Mouse (Mus musculus): Measurements from ENCODE around the gene Tsc22d4. TPM values are rescaled to one million over a fixed set of nuclear protein-coding genes. Genes with fewer than 3 reads are reported as not detected.
A peak's percentile ranks its signal among the peaks of the same experiment; 100 is the strongest.

Tsc22d4 gene
- polyA plus RNA-seq, 1 experiment from 2014 or later = 111 TPM

GRCm38 (mm10) chr5:137740506-137740905 is 5.0 kb upstream of the Tsc22d4 start:
- Histone ChIP-seq H3K9me3 (ENCODE audit: control insufficient read depth) (no peaks in the 10 kb centered on the region), H3K9ac (ENCODE audit: low read depth, low read length) (peak overlapping the region; percentile 62), H3K4me3 (ENCODE audit: low read depth, low read length) (peak overlapping the region; percentile 65), H3K4me1 (replicated peaks; ENCODE audit: control insufficient read depth, insufficient read depth, low read length) (no peaks in the 10 kb centered on the region), H3K27me3 (replicated peaks; ENCODE audit: control insufficient read depth, insufficient read depth, low read length) (no peaks in the 10 kb centered on the region), H3K4me2 (replicated peaks; ENCODE audit: low read depth) (peak overlapping the region; percentile 92), H3K27ac (ENCODE audit: low read depth, low read length) (peak overlapping the region; percentile 83; the same call in 1 of the 2 replicates), H3K36me3 (ENCODE audit: control insufficient read depth, insufficient read depth) (peaks cover 2% of the 10 kb centered on the region; the same call in 1 of the 2 replicates)
- 26% methylated on average over 11 of the region's 11 CpGs for WGBS
- ATAC-seq = no peak
- TF ChIP-seq CTCF (IDR thresholded peaks at IDR 0.05; ENCODE audit: low read depth) = no peak

DNA sequence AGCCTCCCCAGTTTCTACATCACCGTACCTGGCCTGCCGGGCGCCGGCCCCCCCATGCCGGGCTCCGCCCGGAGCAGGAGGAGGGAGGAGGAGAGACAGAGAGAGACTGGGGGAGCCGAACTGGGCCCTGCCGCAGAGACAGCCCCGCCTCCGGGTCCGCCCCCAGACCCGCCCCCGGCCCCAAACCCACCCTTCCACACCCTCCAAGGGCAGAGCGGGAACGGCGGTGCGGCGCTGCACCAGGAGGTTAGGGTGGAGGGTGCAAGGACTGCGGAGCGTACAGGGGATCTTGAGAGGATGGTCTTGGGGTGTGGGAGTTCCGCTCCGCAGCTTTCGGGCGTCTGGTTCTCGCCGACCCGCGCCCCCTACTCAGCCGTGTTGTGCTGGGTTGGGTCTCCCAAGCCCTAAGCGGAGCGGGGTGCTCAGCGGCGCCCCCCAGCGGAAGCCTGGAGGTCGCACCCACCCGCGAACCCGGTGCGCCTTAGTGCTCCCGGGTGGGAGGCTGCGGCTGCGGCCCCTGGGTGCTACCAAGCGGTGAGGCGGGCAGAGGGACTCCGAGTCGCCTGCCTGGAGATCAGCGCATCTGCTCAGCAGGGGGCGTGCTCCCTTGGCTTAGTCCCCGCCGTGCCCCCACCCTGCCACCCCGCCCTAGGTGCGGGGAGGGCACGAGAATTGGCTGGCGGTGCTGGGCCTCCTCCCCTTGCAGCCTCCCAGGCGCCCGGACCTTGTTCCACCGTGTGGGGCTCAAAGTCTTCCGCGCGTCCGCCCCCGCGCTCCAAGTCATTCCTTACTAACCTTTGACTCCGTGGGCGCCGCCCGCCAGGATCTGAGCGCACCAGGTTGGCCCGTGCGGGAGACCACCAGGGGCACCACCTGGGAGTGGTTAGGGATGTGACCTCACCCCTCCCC is 4.3 kb upstream of the Tsc22d4 start, which contains the start of gene Nyap1:
Gene Nyap1 (minus strand): TSS at position 585 of the 909 bp plus-strand sequence.
- Histone ChIP-seq H3K4me1 (replicated peaks; ENCODE audit: control insufficient read depth, insufficient read depth, low read length) (no peaks in the 10 kb centered on the region), H3K4me2 (replicated peaks; ENCODE audit: low read depth) (peak within 1 kb of the TSS; percentile 92), H3K27ac (ENCODE audit: low read depth, low read length) (peak within 1 kb of the TSS; percentile 83), H3K36me3 (ENCODE audit: control insufficient read depth, insufficient read depth) (no peaks in the 10 kb centered on the region; the same call in 1 of the 2 replicates), H3K27me3 (replicated peaks; ENCODE audit: control insufficient read depth, insufficient read depth, low read length) (no peaks in the 10 kb centered on the region), H3K9me3 (ENCODE audit: control insufficient read depth) (no peaks in the 10 kb centered on the region), H3K9ac (ENCODE audit: low read depth, low read length) (peak within 1 kb of the TSS; percentile 62), H3K4me3 (ENCODE audit: low read depth, low read length) (peak within 1 kb of the TSS; percentile 65)
- under 1% methylated on average over 69 of the region's 71 CpGs for WGBS
- ATAC-seq = peak; percentile 88
- TF ChIP-seq CTCF (IDR thresholded peaks at IDR 0.05; ENCODE audit: low read depth) = peak; percentile 87

- Histone ChIP-seq H3K9ac (ENCODE audit: low read depth, low read length) (peak overlapping the region; percentile 62; the same call in 1 of the 2 replicates), H3K27ac (ENCODE audit: low read depth, low read length) (peak overlapping the region; percentile 83), H3K36me3 (ENCODE audit: control insufficient read depth, insufficient read depth) (no peaks in the 10 kb centered on the region; the same call in 1 of the 2 replicates), H3K4me3 (ENCODE audit: low read depth, low read length) (peak overlapping the region; percentile 65; the same call in 1 of the 2 replicates), H3K27me3 (replicated peaks; ENCODE audit: control insufficient read depth, insufficient read depth, low read length) (no peaks in the 10 kb centered on the region), H3K4me1 (replicated peaks; ENCODE audit: control insufficient read depth, insufficient read depth, low read length) (no peaks in the 10 kb centered on the region), H3K9me3 (ENCODE audit: control insufficient read depth) (no peaks in the 10 kb centered on the region), H3K4me2 (replicated peaks; ENCODE audit: low read depth) (peak overlapping the region; percentile 92)
- ATAC-seq = no peak
- WGBS = 43% methylated on average over 10 of the region's 10 CpGs
- no peak for TF ChIP-seq CTCF (IDR thresholded peaks at IDR 0.05; ENCODE audit: low read depth)
Observed at GRCm38 (mm10) chr5:137742048-137742447, 3.5 kb upstream of the Tsc22d4 start.

DNA sequence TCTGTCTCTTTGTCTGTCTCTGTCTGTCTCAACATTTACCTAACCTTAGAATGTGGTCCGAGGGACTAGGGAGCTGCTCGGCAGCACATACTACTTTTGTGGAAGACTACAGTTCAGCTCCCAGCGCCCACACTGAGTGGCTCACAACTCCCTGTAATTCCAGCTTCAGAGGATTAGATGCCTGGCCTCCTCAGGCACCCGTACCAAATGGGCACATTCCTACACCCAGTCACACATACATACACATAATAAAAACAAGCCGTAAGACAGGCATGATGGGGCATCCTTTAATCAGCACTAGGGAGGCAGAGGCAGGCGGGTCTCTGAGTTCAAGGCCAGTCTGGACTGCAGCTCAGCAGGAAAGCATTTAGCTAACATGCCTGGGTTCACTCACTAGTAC is 2.7 kb upstream of the Tsc22d4 start:
- H3K36me3 ChIP-seq (ENCODE audit: control insufficient read depth, insufficient read depth) = no peaks in the 10 kb centered on the region; the same call in 1 of the 2 replicates
- H3K4me1 ChIP-seq (replicated peaks; ENCODE audit: control insufficient read depth, insufficient read depth, low read length) = no peaks in the 10 kb centered on the region
- H3K27me3 ChIP-seq (replicated peaks; ENCODE audit: control insufficient read depth, insufficient read depth, low read length) = no peaks in the 10 kb centered on the region
- H3K9me3 ChIP-seq (ENCODE audit: control insufficient read depth) = no peaks in the 10 kb centered on the region
- ATAC-seq = no peak
- no peak overlapping the region for H3K4me3 ChIP-seq (ENCODE audit: low read depth, low read length)
- no peak overlapping the region for H3K27ac ChIP-seq (ENCODE audit: low read depth, low read length)
- H3K4me2 ChIP-seq (replicated peaks; ENCODE audit: low read depth) = no peak overlapping the region
- WGBS = 90% methylated on average over 6 of the region's 6 CpGs
- no peak overlapping the region for H3K9ac ChIP-seq (ENCODE audit: low read depth, low read length)
- no peak for TF ChIP-seq CTCF (IDR thresholded peaks at IDR 0.05; ENCODE audit: low read depth)

GRCm38 (mm10) chr5:137744197-137744596 is 1.3 kb upstream of the Tsc22d4 start:
- H3K36me3 ChIP-seq (ENCODE audit: control insufficient read depth, insufficient read depth) = peaks cover 2% of the 10 kb centered on the region; the same call in 1 of the 2 replicates
- H3K27ac ChIP-seq (ENCODE audit: low read depth, low read length) = no peak overlapping the region
- no peak overlapping the region for H3K4me2 ChIP-seq (replicated peaks; ENCODE audit: low read depth)
- no peak for TF ChIP-seq CTCF (IDR thresholded peaks at IDR 0.05; ENCODE audit: low read depth)
- H3K4me3 ChIP-seq (ENCODE audit: low read depth, low read length) = no peak overlapping the region
- ATAC-seq = no peak
- no peak overlapping the region for H3K9ac ChIP-seq (ENCODE audit: low read depth, low read length)
- H3K27me3 ChIP-seq (replicated peaks; ENCODE audit: control insufficient read depth, insufficient read depth, low read length) = no peaks in the 10 kb centered on the region
- WGBS = 86% methylated on average over 7 of the region's 7 CpGs
- peaks cover 4% of the 10 kb centered on the region; the same call in 1 of the 2 replicates for H3K4me1 ChIP-seq (replicated peaks; ENCODE audit: control insufficient read depth, insufficient read depth, low read length)
- no peaks in the 10 kb centered on the region for H3K9me3 ChIP-seq (ENCODE audit: control insufficient read depth)

DNA sequence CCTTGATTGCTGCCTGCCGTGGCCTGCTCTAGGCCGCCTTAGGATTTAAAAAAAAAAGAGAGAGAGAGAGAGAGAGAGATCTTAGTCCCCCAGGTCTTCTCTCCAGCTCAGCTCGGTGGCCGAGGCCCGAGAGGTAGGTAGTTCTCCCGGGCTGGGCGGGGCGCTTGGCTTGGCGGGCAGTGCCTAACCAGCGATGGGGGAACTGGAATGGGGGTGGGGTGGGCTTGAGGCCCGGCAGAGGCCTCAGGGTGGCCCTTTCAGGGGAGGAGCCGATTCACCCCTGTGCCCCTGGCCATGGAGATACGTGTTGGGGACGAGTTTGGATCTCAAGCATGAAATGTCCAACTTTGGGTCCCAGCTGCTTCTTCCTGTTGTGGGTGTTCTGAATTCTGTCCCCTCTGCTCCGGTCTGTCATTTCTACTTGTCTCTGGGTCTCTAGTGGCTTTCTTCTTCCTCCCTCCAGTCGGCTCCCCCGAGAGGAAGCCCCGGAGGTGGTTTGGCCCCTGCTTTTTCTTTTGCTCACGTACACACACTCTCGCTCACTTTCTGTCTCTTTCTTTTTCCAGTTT is 836 bp downstream of the Tsc22d4 start:
- Histone ChIP-seq H3K4me3 (ENCODE audit: low read depth, low read length) (peak overlapping the region; percentile 82), H3K9me3 (ENCODE audit: control insufficient read depth) (no peaks in the 10 kb centered on the region), H3K4me2 (replicated peaks; ENCODE audit: low read depth) (peak overlapping the region; percentile 95), H3K9ac (ENCODE audit: low read depth, low read length) (peak overlapping the region; percentile 86), H3K36me3 (ENCODE audit: control insufficient read depth, insufficient read depth) (peaks cover 15% of the 10 kb centered on the region), H3K4me1 (replicated peaks; ENCODE audit: control insufficient read depth, insufficient read depth, low read length) (peaks cover 8% of the 10 kb centered on the region; the same call in 1 of the 2 replicates), H3K27ac (ENCODE audit: low read depth, low read length) (peak overlapping the region; percentile 98), H3K27me3 (replicated peaks; ENCODE audit: control insufficient read depth, insufficient read depth, low read length) (no peaks in the 10 kb centered on the region)
- ATAC-seq = peak; percentile 19
- WGBS = 1% methylated on average over 20 of the region's 20 CpGs
- TF ChIP-seq CTCF (IDR thresholded peaks at IDR 0.05; ENCODE audit: low read depth) = no peak

Data from intestine, postnatal 0 days (tissue).